Mouse (Mus musculus) duodenum, adult 2 months (tissue): ENCODE data around the gene Cxcl9. TPM values are rescaled to one million over a fixed set of nuclear protein-coding genes. Genes with fewer than 3 reads are reported as not detected.

ENCODE experiments used
- polyA plus RNA-seq: library from polyadenylated mRNA; depleted of rRNA; stranded (reverse); fragments of >200 nt; gene quantifications from 2 replicates; pipeline ENCODE4 v1.2.3, GENCODE M21; 2012; ENCODE audit warnings: low replicate concordance; rRNA removed

Gene Cxcl9
- polyA plus RNA-seq, result 0.61 and 2.8 TPM in 2 replicates

GRCm38 (mm10) chr5:92327929-92328328, at the start of gene Cxcl9:
Cxcl9 (minus strand) TSS chr5:92328079.

DNA sequence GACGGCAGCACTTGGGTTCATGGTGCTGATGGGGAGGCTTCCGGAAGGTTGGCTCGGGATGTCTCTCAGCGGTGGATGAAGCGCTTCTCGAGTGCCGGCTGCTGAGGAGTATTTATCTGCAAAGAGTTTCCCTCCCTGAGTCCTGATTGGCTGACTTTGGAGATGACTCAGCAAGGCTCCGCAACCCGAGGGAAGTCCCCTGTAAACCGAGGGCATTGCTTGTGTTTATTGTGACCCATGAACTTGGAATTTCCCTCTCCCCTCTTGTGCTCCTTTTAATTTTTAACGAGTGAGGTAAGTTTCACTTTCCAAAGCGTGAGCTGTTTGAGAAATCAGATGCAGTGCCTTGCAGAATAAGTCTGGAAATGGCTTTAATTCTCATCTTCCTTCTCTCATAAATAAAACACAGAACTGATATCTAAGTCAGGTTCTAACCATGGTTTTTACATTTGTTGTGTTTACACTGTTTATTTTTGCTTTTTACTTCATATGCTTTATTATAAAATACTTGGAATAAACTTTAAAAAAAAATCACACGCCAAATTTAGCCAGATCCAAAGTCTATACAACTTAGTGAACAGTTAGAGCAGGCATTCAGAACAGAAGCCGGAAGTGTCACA, 21.0 kb upstream of the Cxcl9 start, which contains the start of gene Cxcl10:
Cxcl10 (minus strand) TSS at position 96 of the 620 bp plus-strand sequence.

GRCm38 (mm10) chr5:92331635-92332338, 3.9 kb upstream of the Cxcl9 start, which contains the start of gene Art3:
Art3 (plus strand) TSS chr5:92331827.

GRCm38 (mm10) chr5:92309681-92310511, 18.0 kb downstream of the Cxcl9 start, which contains the start of gene Sdad1:
Sdad1 (minus strand) TSS chr5:92310479.

DNA sequence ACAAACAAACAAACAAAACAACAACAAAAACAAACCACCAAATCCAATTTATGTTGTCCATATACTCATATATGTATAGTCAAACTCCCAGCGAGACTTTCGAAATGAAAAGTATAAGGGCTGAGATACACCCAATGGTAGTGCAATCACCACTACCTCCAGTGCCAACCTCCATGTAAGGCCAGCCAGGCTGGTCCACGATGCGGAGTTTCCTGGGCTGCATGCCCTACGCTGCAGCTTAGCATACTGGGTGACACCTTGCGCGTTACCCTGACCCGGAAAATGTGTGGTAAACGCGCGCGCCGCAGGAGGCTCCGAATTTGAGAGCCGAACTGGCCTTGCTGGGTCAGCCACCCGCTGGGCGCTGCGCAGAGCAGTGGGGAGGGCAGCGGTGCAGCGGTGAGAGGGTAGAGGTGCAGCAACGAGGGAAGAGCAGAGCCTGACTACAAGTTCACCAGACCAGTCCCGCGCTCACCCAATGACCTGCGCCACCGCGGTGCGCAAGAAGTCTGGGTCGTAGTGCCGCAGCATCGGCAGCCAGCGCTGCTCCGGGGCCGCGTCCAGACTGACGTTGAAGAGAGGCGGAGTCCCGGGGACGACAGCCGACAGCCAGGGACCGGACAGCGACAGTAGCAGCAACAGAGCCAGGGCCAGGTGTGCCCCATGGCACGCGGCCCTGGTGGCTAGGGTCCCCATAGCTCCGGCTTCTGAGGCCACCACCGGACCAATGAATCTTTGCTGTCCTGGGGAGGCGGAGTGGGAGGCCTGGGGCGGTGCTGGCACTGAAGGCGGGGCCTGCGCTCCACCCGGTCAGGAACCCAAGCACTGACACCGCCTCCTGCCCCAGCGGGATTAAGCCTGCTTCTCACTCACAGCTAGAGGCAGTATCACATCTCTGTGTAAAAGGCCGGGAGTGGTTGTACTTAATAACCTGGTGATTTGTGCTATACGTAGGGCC, 50.2 kb downstream of the Cxcl9 start, which contains the start of gene Naaa:
Naaa (minus strand) TSS at position 734 of the 958 bp plus-strand sequence.

Other genes with a start within 250 kb of the Cxcl9 start
- 3.8 and 5.1 TPM in 2 replicates for gene G3bp2, start 244.4 kb downstream of the Cxcl9 start, polyA plus RNA-seq
- gene Uso1, start 190.1 kb downstream of the Cxcl9 start, polyA plus RNA-seq, result 15.4 and 21.6 TPM in 2 replicates
- not detected in 2 replicates for gene U90926, start 112.7 kb downstream of the Cxcl9 start, polyA plus RNA-seq
- gene Ppef2, start 71.8 kb downstream of the Cxcl9 start, polyA plus RNA-seq, result 0.27 and 1.1 TPM in 2 replicates
- gene Naaa, start 49.9 kb downstream of the Cxcl9 start, polyA plus RNA-seq, result 42.0 and 59.7 TPM in 2 replicates
- gene Sdad1, start 17.6 kb downstream of the Cxcl9 start, polyA plus RNA-seq, result 3.0 and 8.2 TPM in 2 replicates
- gene Art3, start 3.7 kb upstream of the Cxcl9 start, polyA plus RNA-seq, result 1.1 and 1.8 TPM in 2 replicates
- 4.9 and 11.2 TPM in 2 replicates for gene Cxcl10, start 20.8 kb upstream of the Cxcl9 start, polyA plus RNA-seq
- gene Nup54, start 107.1 kb upstream of the Cxcl9 start, polyA plus RNA-seq, result 3.4 and 4.5 TPM in 2 replicates
- 6.4 and 10.0 TPM in 2 replicates for gene Scarb2, start 178.8 kb upstream of the Cxcl9 start, polyA plus RNA-seq
- gene Fam47e, start 227.0 kb upstream of the Cxcl9 start, polyA plus RNA-seq, result 0.47 TPM in 1 of 2 replicates, not detected in the other